Mouse (Mus musculus) MEL (cell line): ENCODE data around the gene Scai. TPM values are rescaled to one million over a fixed set of nuclear protein-coding genes. Genes with fewer than 3 reads are reported as not detected.

Experiments used
- DNase-seq: peaks from one replicate; pipeline ENCODE4 v3.0.0; 2011; ENCODE audit warnings: low read depth, low spot score
- H3K27ac ChIP-seq: 2 replicates; pipeline ENCODE4 v1.5.1; 2012; ENCODE audit warnings: low read depth, mild to moderate bottlenecking, control low read depth, low read length, moderate library complexity; ENCODE audit not compliant: control insufficient read depth
- H3K27me3 ChIP-seq, 2 experiments: fragments of 150-350 bp in 1 of 2; sonication (generic) in 1 of 2; 2 replicates each; pipeline ENCODE4 v1.6.1; 2012; ENCODE audit warnings: low read length in 2 of 2, mild to moderate bottlenecking in 2 of 2, improper control_type of control experiment in 1 of 2, moderate library complexity in 1 of 2; ENCODE audit not compliant: insufficient read depth in 2 of 2, control insufficient read depth in 1 of 2
- H3K36me3 ChIP-seq, 2 experiments: 2 replicates each; pipeline ENCODE4 v1.6.1; 2012 to 2014; ENCODE audit warnings: low read length in 2 of 2, improper control_type of control experiment in 1 of 2, inconsistent platforms in 1 of 2, mild to moderate bottlenecking in 1 of 2; ENCODE audit not compliant: insufficient read depth in 2 of 2, control insufficient read depth in 1 of 2
- H3K4me1 ChIP-seq, 2 experiments: fragments of 150-350 bp in 1 of 2; sonication (generic) in 1 of 2; 2 replicates each; pipeline ENCODE4 v1.6.1; 2012; ENCODE audit warnings: low read length in 2 of 2, improper control_type of control experiment in 1 of 2, mild to moderate bottlenecking in 1 of 2; ENCODE audit not compliant: insufficient read depth in 2 of 2, control insufficient read depth in 1 of 2
- H3K4me3 ChIP-seq, 2 experiments: fragments of 150-350 bp in 1 of 2; sonication (generic) in 1 of 2; 2 replicates each; pipeline ENCODE4 v1.5.1; 2012; ENCODE audit warnings: low read depth in 2 of 2, low read length in 2 of 2, mild to moderate bottlenecking in 2 of 2, moderate library complexity in 2 of 2, control low read depth in 1 of 2, improper control_type of control experiment in 1 of 2; ENCODE audit not compliant: control insufficient read depth in 1 of 2, insufficient read depth in 1 of 2
- H3K79me2 ChIP-seq: 2 replicates; pipeline ENCODE4 v1.6.1; 2012; ENCODE audit warnings: mild to moderate bottlenecking, low read length, moderate library complexity; ENCODE audit not compliant: control insufficient read depth, poor library complexity, insufficient read depth
- H3K9ac ChIP-seq: 2 replicates; pipeline ENCODE4 v1.6.1; 2012; ENCODE audit warnings: low read depth, mild to moderate bottlenecking, control low read depth, low read length, moderate library complexity; ENCODE audit not compliant: control insufficient read depth, poor library complexity, severe bottlenecking
- H3K9me3 ChIP-seq: fragments of 150-350 bp; sonication (generic); replicated peaks from 2 replicates; pipeline ENCODE4 v1.6.1; 2012; ENCODE audit warnings: mild to moderate bottlenecking, low read length, improper control_type of control experiment, moderate library complexity; ENCODE audit not compliant: insufficient read depth
- CHD2 ChIP-seq: IDR thresholded peaks from 2 replicates; pipeline ENCODE4 v1.6.1; 2011; ENCODE audit warnings: low read length, improper control_type of control experiment
- ELF1 ChIP-seq: IDR thresholded peaks from 2 replicates; pipeline ENCODE4 v1.6.1; 2014; ENCODE audit warnings: low read depth, mild to moderate bottlenecking, inconsistent platforms, low read length, improper control_type of control experiment, moderate library complexity
- EP300 ChIP-seq, 2 experiments: IDR thresholded peaks; 2 replicates each; pipeline ENCODE4 v1.6.1; 2011; ENCODE audit warnings: improper control_type of control experiment in 2 of 2, low read length in 2 of 2, low read depth in 1 of 2, mild to moderate bottlenecking in 1 of 2
- ETS1 ChIP-seq: IDR thresholded peaks from 2 replicates; pipeline ENCODE4 v1.6.1; 2012; ENCODE audit warnings: low read depth, mild to moderate bottlenecking, inconsistent platforms, low read length, improper control_type of control experiment, moderate library complexity
- GABPA ChIP-seq: IDR thresholded peaks from 2 replicates; pipeline ENCODE4 v1.6.1; 2012; ENCODE audit warnings: low read depth, mild to moderate bottlenecking, inconsistent platforms, low read length, improper control_type of control experiment, moderate library complexity
- HCFC1 ChIP-seq: IDR thresholded peaks from 2 replicates; pipeline ENCODE4 v1.6.1; 2012; ENCODE audit warnings: low read depth, mild to moderate bottlenecking, inconsistent platforms, low read length, improper control_type of control experiment, moderate library complexity
- MAFK ChIP-seq: IDR thresholded peaks from 2 replicates; pipeline ENCODE4 v1.6.1; 2011; ENCODE audit warnings: low read depth, mild to moderate bottlenecking, low read length, improper control_type of control experiment, borderline replicate concordance
- MEF2A ChIP-seq: IDR thresholded peaks from 2 replicates; pipeline ENCODE4 v1.6.1; 2014; ENCODE audit warnings: low read depth, mild to moderate bottlenecking, inconsistent platforms, low read length, improper control_type of control experiment; ENCODE audit not compliant: poor library complexity, insufficient replicate concordance, severe bottlenecking; ENCODE audit errors: extremely low read depth
- NRF1 ChIP-seq: IDR thresholded peaks from 2 replicates; pipeline ENCODE4 v1.6.1; 2014; ENCODE audit warnings: low read depth, mild to moderate bottlenecking, inconsistent platforms, low read length, improper control_type of control experiment, moderate library complexity; ENCODE audit not compliant: poor library complexity, insufficient read depth, severe bottlenecking
- RAD21 ChIP-seq: IDR thresholded peaks from 2 replicates; pipeline ENCODE4 v1.6.1; 2011; ENCODE audit warnings: mild to moderate bottlenecking, low read depth, low read length, improper control_type of control experiment
- USF1 ChIP-seq: IDR thresholded peaks from 2 replicates; pipeline ENCODE4 v1.6.1; 2014; ENCODE audit warnings: low read depth, mild to moderate bottlenecking, inconsistent platforms, low read length, improper control_type of control experiment, moderate library complexity
- USF2 ChIP-seq, 2 experiments: IDR thresholded peaks; 2 replicates each; pipeline ENCODE4 v1.6.1; 2011 to 2012; ENCODE audit warnings: improper control_type of control experiment in 2 of 2, low read length in 2 of 2, borderline replicate concordance in 1 of 2, inconsistent platforms in 1 of 2, low read depth in 1 of 2, mild to moderate bottlenecking in 1 of 2; ENCODE audit not compliant: insufficient read depth in 1 of 2
- ZKSCAN1 ChIP-seq: IDR thresholded peaks from 2 replicates; pipeline ENCODE4 v1.6.1; 2012; ENCODE audit warnings: low read depth, mild to moderate bottlenecking, inconsistent platforms, low read length, improper control_type of control experiment, moderate library complexity
- ZMIZ1 ChIP-seq: IDR thresholded peaks from 2 replicates; pipeline ENCODE4 v1.6.1; 2012; ENCODE audit warnings: low read depth, mild to moderate bottlenecking, inconsistent platforms, low read length, improper control_type of control experiment, moderate library complexity
- polyA plus RNA-seq, 2 experiments: library from polyadenylated mRNA; stranded (reverse) in 1 of 2; unstranded in 1 of 2; fragments of >175 nt in 1 of 2; fragments of >200 nt in 1 of 2; gene quantifications; 2 replicates each; pipeline versions ENCODE4 v1.2.1 to v1.2.4; 2012; ENCODE audit warnings: low replicate concordance in 2 of 2, low read depth in 1 of 2; ENCODE audit not compliant: insufficient read length in 2 of 2, insufficient read depth in 1 of 2, missing spikeins in 1 of 2
- total RNA-seq: library from RNA; depleted of rRNA; stranded (reverse); fragments of 300-350 nt; gene quantifications from 2 replicates; pipeline ENCODE4 v1.2.3, GENCODE M21; 2012

Gene Scai
- total and polyA plus RNA-seq, 3 experiments, result 1.8 to 4.6 TPM; not detected in 1

DNA sequence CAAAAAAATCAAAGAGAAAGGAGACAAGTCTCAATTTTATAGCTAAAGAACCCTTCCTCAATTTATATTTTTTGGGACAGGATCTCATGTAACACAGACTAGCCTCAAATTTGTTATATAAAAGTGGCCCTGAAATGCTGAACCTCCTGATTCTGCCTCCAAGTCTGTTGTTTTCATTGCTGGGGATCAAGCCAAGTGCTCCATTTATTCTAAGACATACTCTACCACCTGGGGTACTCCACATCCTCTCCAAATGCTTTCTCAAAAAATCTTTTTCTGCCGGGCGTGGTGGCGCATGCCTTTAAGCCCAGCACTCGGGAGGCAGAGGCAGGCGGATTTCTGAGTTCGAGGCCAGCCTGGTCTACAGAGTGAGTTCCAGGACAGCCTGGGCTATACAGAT, 29.5 kb upstream of the Scai start:
- no peak for DNase-seq
- Histone ChIP-seq H3K36me3 (peaks cover 0 to 31% of the 10 kb centered on the region in 2 experiments; a peak in 3 of 4 replicates), H3K9ac (no peak overlapping the region), H3K9me3 (no peaks in the 10 kb centered on the region), H3K27ac (no peak overlapping the region), H3K27me3 (no peaks in the 10 kb centered on the region)
- TF ChIP-seq GABPA, result no peak
- TF ChIP-seq USF1, result no peak
- no peak for TF ChIP-seq EP300 (IDR thresholded peaks at IDR 0.05; ENCODE audit: low read depth in 1 of 2, low read length in 2 of 2)
- TF ChIP-seq CHD2, result no peak
- TF ChIP-seq, all 39 proteins: peak for 0
- peaks cover 19 to 28% of the 10 kb centered on the region in 2 experiments for H3K4me1 ChIP-seq
- no peak overlapping the region for H3K4me3 ChIP-seq
- peaks cover 79% of the 10 kb centered on the region for H3K79me2 ChIP-seq

DNA sequence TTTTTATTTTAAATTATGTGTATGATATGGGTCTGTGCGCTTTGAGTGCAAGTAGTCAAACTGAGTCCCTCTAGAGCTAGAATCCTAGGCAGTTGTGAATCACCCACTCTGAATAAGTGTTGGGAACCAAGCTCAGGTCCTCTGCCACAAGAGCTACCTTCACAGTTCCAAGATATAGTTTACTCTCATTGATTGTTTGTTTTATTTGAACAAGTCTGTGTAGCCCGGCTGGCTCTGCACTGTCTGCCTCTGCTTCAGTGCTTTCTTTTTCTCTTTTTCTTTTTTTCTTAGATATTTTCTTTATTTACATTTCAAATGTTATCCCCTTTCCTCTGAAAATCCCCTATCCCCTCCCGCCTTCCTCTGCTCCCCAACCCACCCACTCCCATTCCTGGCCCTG, 28.5 kb upstream of the Scai start:
- Histone ChIP-seq H3K9me3 (no peaks in the 10 kb centered on the region), H3K79me2 (peaks cover 75% of the 10 kb centered on the region), H3K27ac (no peak overlapping the region), H3K4me3 (no peak overlapping the region), H3K36me3 (peaks cover 0 to 26% of the 10 kb centered on the region in 2 experiments; a peak in 3 of 4 replicates), H3K27me3 (no peaks in the 10 kb centered on the region), H3K4me1 (peaks cover 16 to 26% of the 10 kb centered on the region in 2 experiments; a peak in 3 of 4 replicates), H3K9ac (no peak overlapping the region)
- DNase-seq, result no peak
- TF ChIP-seq HCFC1 (no peak), ZMIZ1 (no peak), ELF1 (no peak), MEF2A (no peak), ETS1 (no peak), NRF1 (no peak), RAD21 (no peak), MAFK (no peak), USF2 (IDR thresholded peaks at IDR 0.05; ENCODE audit: borderline replicate concordance in 1 of 2, insufficient read depth in 1 of 2, low read depth in 1 of 2, low read length in 2 of 2) (no peak), ZKSCAN1 (no peak)
